Mouse (Mus musculus) megakaryocyte, adult 5-6 weeks (primary cell): ENCODE measurements at regions not wholly inside any gene's neighbourhood (a gene's known extent, or its start where the extent isn't known, plus 50 kb on each side); places are given as distances from the start of the nearest gene placed in this dataset.

Experiments
- ATAC-seq: 2 replicates; pipeline ENCODE4 v1.8.0; 2016; ENCODE audit warnings: mild to moderate bottlenecking, inconsistent platforms; ENCODE audit not compliant: poor library complexity, severe bottlenecking

- ATAC-seq = no peak
Measured at GRCm38 (mm10) chr11:111688186-111688860, 622.4 kb downstream of the Kcnj2 start.

GRCm38 (mm10) chr11:111689899-111690298 lies 623.9 kb downstream of the Kcnj2 start:
- ATAC-seq = no peak

GRCm38 (mm10) chr11:111691512-111691911 lies 625.5 kb downstream of the Kcnj2 start:
- ATAC-seq = no peak

GRCm38 (mm10) chr11:111696668-111697067 lies 630.7 kb downstream of the Kcnj2 start:
- peak; percentile 77 for ATAC-seq

- ATAC-seq = no peak
Measured at GRCm38 (mm10) chr11:111699862-111700261, 633.9 kb downstream of the Kcnj2 start.

GRCm38 (mm10) chr11:111706882-111707281 lies 640.9 kb downstream of the Kcnj2 start:
- no peak for ATAC-seq

- no peak for ATAC-seq
Measured at GRCm38 (mm10) chr11:111715401-111715800, 649.4 kb downstream of the Kcnj2 start.

GRCm38 (mm10) chr11:111722276-111722675 lies 656.3 kb downstream of the Kcnj2 start:
- no peak for ATAC-seq

- ATAC-seq = no peak
Measured at GRCm38 (mm10) chr11:111728148-111728547, 662.2 kb downstream of the Kcnj2 start.

GRCm38 (mm10) chr11:111732096-111732495 lies 666.1 kb downstream of the Kcnj2 start:
- ATAC-seq = no peak

GRCm38 (mm10) chr11:111735446-111735845 lies 669.5 kb downstream of the Kcnj2 start:
- ATAC-seq = no peak

- no peak for ATAC-seq
Measured at GRCm38 (mm10) chr11:111735961-111736360, 670.0 kb downstream of the Kcnj2 start.

- ATAC-seq = no peak
Measured at GRCm38 (mm10) chr11:111743356-111743755, 677.4 kb downstream of the Kcnj2 start.

- no peak for ATAC-seq
Measured at GRCm38 (mm10) chr11:111747262-111747946, 681.4 kb downstream of the Kcnj2 start.

GRCm38 (mm10) chr11:111747947-111748322 lies 682.0 kb downstream of the Kcnj2 start:
- no peak for ATAC-seq

GRCm38 (mm10) chr11:111748496-111748895 lies 682.5 kb downstream of the Kcnj2 start:
- ATAC-seq = no peak

- no peak for ATAC-seq
Measured at GRCm38 (mm10) chr11:111754735-111755134, 688.8 kb downstream of the Kcnj2 start.

- ATAC-seq = no peak
Measured at GRCm38 (mm10) chr11:111763081-111763480, 697.1 kb downstream of the Kcnj2 start.

- ATAC-seq = peak; percentile 35; the same call in 1 of the 2 replicates
Measured at GRCm38 (mm10) chr11:111766371-111767011, 700.5 kb downstream of the Kcnj2 start.

- no peak for ATAC-seq
Measured at GRCm38 (mm10) chr11:111767012-111767392, 701.0 kb downstream of the Kcnj2 start.

- no peak for ATAC-seq
Measured at GRCm38 (mm10) chr11:111774108-111774679, 708.2 kb downstream of the Kcnj2 start.

- ATAC-seq = no peak
Measured at GRCm38 (mm10) chr11:111781321-111781720, 715.4 kb downstream of the Kcnj2 start.
